Mouse (Mus musculus) liver, embryonic 14.5 days (tissue): Measurements from ENCODE around the gene Ppp1r36. TPM values are rescaled to one million over a fixed set of nuclear protein-coding genes. Genes with fewer than 3 reads are reported as not detected.

Source experiments
- ATAC-seq: fragments of 200-750 bp; cut with Nextera tagmentation; 2 replicates; pipeline ENCODE4 v1.8.0; 2017; ENCODE audit warnings: moderate number of reproducible peaks, mild to moderate bottlenecking, moderate library complexity; ENCODE audit not compliant: insufficient read depth
- DNase-seq, 3 experiments: peaks; one replicate each; pipeline ENCODE4 v3.0.0-alpha.2; 2012 to 2013; ENCODE audit warnings: low read depth in 3 of 3, low spot score in 3 of 3
- H3K27ac ChIP-seq: fragments of 300-500 bp; sonication (generic); 2 replicates; pipeline ENCODE4 v1.5.1; 2014; ENCODE audit warnings: moderate library complexity, mild to moderate bottlenecking, control low read depth, inconsistent platforms
- H3K27me3 ChIP-seq: fragments of 300-500 bp; sonication (generic); 2 replicates; pipeline ENCODE4 v1.6.1; 2014; ENCODE audit warnings: mild to moderate bottlenecking, low read length, moderate library complexity; ENCODE audit not compliant: control insufficient read depth, insufficient read depth
- H3K36me3 ChIP-seq: fragments of 300-500 bp; sonication (generic); replicated peaks from 2 replicates; pipeline ENCODE4 v1.6.1; 2014; ENCODE audit warnings: low read depth; ENCODE audit not compliant: control insufficient read depth, insufficient read depth
- H3K4me1 ChIP-seq, 2 experiments: fragments of 200-500 bp in 1 of 2; fragments of 300-500 bp in 1 of 2; sonication (generic) in 1 of 2; replicated peaks; 2 replicates each; pipeline ENCODE4 v1.6.1; 2012 to 2014; ENCODE audit warnings: antibody characterized with exemption in 1 of 2, inconsistent platforms in 1 of 2, low read length in 1 of 2; ENCODE audit not compliant: control insufficient read depth in 2 of 2, insufficient read depth in 2 of 2
- H3K4me2 ChIP-seq: fragments of 300-500 bp; sonication (generic); 2 replicates; pipeline ENCODE4 v1.6.1; 2014; ENCODE audit warnings: low read depth, mild to moderate bottlenecking, control low read depth, moderate library complexity
- H3K4me3 ChIP-seq, 2 experiments: fragments of 200-500 bp in 1 of 2; fragments of 300-500 bp in 1 of 2; sonication (generic) in 1 of 2; 2 replicates each; pipeline ENCODE4 v1.5.1; 2012 to 2014; ENCODE audit warnings: low read depth in 2 of 2, low read length in 2 of 2, mild to moderate bottlenecking in 2 of 2, control low read depth in 1 of 2, inconsistent platforms in 1 of 2, moderate library complexity in 1 of 2; ENCODE audit not compliant: insufficient read depth in 1 of 2
- H3K9ac ChIP-seq: fragments of 300-500 bp; sonication (generic); replicated peaks from 2 replicates; pipeline ENCODE4 v1.6.1; 2014; ENCODE audit warnings: mild to moderate bottlenecking, control low read depth, moderate library complexity
- H3K9me3 ChIP-seq: fragments of 300-500 bp; sonication (generic); 2 replicates; pipeline ENCODE4 v1.6.1; 2016; ENCODE audit warnings: low read length, mixed read lengths; ENCODE audit not compliant: control insufficient read depth
- CTCF ChIP-seq: IDR thresholded peaks from 2 replicates; pipeline ENCODE4 v1.5.1; 2016; ENCODE audit warnings: antibody characterized with exemption, low read depth, control low read depth
- EP300 ChIP-seq: IDR thresholded peaks from 2 replicates; pipeline ENCODE4 v1.6.1; 2016; ENCODE audit warnings: antibody characterized with exemption, low read depth
- WGBS: fragments of 180-500 bp; shearing (Covaris S2); extraction: QIAGEN DNeasy Blood & Tissue Kit; methylation state at CpG from one replicate; pipeline ENCODE4 v1.1.7; 2014; ENCODE audit not compliant: insufficient replicate concordance; 5-methylcytosine and 5-hydroxymethylcytosine counted together
- polyA plus RNA-seq, 2 experiments: library from polyadenylated mRNA; depleted of rRNA in 1 of 2; stranded (reverse) in 1 of 2; unstranded in 1 of 2; fragments of >200 nt; fragmentation: Nextera tagmentation in 1 of 2; extraction: Ambion mirVana in 1 of 2; gene quantifications; 2 replicates each; pipeline versions ENCODE4 v1.2.1 to v1.2.3; 2012 to 2014

The Ppp1r36 gene
- polyA plus RNA-seq, 2 experiments: 0.04 TPM; not detected in 1

DNA sequence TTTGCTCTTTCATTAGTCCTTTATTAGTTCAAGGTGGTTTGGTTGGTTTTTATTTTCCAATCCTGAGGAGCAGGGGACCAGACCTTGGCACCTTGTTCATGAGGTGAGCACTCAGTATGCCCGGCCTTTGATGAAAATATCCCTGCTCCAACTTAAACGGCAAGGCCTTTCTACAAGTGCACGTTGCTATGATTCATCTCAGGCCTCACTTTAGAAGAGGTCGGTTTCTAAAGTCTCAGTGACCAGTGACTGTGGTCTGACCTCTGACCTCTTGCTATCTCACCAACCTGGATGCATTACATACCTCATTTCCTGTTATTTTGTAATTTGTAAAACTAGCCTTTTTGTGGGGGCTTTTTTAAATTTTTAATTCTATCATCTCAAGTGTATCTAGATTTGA, 8.2 kb upstream of the Ppp1r36 start:
- WGBS: 45% methylated on average over 4 of the region's 4 CpGs
- H3K27ac ChIP-seq: no peak overlapping the region
- H3K4me1 ChIP-seq: peaks cover 0 to 8% of the 10 kb centered on the region in 2 experiments; a peak in 3 of 4 replicates
- H3K4me2 ChIP-seq: no peak overlapping the region
- no peaks in the 10 kb centered on the region for H3K9me3 ChIP-seq
- H3K9ac ChIP-seq: no peak overlapping the region
- no peak overlapping the region for H3K4me3 ChIP-seq
- TF ChIP-seq CTCF: no peak
- TF ChIP-seq EP300: no peak
- ATAC-seq: no peak
- peaks cover 36% of the 10 kb centered on the region for H3K27me3 ChIP-seq
- H3K36me3 ChIP-seq: no peaks in the 10 kb centered on the region
- DNase-seq: no peak

DNA sequence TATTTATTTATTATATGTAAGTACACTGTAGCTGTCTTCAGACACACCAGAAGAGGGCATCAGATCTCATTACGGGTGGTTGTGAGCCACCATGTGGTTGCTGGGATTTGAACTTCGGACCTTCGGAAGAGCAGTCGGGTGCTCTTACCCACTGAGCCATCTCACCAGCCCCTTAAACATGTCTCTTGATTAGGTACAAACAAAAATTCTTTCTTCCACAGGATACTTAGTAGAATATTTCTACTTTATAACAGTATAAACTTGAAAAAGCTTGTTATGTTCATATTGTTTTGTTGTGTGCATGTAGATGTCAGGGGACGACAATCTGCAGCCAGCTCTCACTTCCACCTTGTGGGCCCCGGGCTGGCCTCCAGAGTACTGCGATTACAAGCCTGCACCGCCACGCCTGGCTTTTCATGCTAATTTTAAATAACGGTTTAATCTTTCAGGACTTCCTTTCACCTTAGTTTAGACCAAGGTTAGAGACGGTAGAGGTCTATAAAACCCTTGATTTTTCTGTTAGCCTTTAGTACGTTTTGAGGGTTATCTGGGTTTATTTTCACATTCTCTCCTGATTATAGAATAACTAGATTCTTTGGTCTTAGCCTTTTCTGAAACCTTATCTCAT, 1.8 kb upstream of the Ppp1r36 start:
- Histone ChIP-seq H3K9ac (no peak overlapping the region), H3K4me2 (no peak overlapping the region), H3K9me3 (peaks cover 4% of the 10 kb centered on the region), H3K36me3 (no peaks in the 10 kb centered on the region), H3K4me1 (peaks cover 0 to 4% of the 10 kb centered on the region in 2 experiments; a peak in 2 of 4 replicates), H3K4me3 (no peak overlapping the region), H3K27ac (no peak overlapping the region), H3K27me3 (peaks cover 17% of the 10 kb centered on the region)
- DNase-seq: no peak
- WGBS: 49% methylated on average over 11 of the region's 12 CpGs
- TF ChIP-seq CTCF (no peak), EP300 (no peak)
- ATAC-seq: no peak

DNA sequence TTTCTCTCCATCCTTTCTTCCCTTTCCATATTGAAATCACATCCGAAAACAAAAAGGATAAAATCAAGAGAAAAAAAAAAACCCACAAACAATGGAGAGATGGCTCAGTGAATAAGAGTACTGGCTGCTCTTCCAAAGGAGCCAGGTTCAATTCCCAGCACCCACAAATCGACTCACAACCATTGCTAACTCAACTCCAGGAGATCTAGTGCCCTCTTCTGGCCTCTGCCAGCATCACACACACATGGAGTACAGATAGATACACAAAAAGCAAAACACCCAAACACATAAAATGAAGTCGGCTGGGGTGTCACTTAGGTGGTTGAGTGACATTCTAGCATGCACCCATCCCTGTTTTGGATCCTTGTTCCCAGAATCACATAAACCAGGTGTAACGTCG, 1.0 kb downstream of the Ppp1r36 start:
- Histone ChIP-seq H3K4me1 (peaks cover 0 to 4% of the 10 kb centered on the region in 2 experiments; a peak in 2 of 4 replicates), H3K27ac (no peak overlapping the region), H3K9ac (no peak overlapping the region), H3K27me3 (peaks cover 17% of the 10 kb centered on the region), H3K4me2 (no peak overlapping the region), H3K4me3 (no peak overlapping the region), H3K9me3 (peaks cover 4% of the 10 kb centered on the region), H3K36me3 (no peaks in the 10 kb centered on the region)
- TF ChIP-seq CTCF: peak; percentile 38; the same call in 1 of the 2 replicates
- no peak for TF ChIP-seq EP300
- ATAC-seq (no peak), DNase-seq (no peak)
- WGBS: 77% methylated on average over 5 of the region's 5 CpGs

DNA sequence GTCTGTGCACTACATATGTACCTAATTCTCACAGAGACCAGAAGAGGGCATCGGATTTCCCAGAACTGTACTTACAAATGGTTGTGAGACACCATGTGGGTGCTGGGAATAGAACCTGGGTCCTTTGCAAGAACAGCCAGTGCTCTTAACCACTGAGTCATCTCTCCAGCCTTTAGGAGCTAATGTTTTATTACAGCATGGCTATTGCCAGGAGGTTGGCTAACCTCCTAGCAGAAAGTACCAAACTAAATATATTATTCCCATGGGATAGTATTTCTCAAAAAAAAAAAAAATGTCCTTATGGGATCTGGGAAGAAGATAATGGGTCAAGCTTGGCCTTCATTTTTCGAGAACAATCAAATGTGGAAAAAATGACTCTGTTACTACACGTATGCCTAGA, 7.9 kb downstream of the Ppp1r36 start:
- WGBS: 58% methylated on average over 3 of the region's 3 CpGs
- TF ChIP-seq EP300: no peak
- no peaks in the 10 kb centered on the region for H3K9me3 ChIP-seq
- DNase-seq: no peak
- H3K36me3 ChIP-seq: no peaks in the 10 kb centered on the region
- H3K27me3 ChIP-seq: no peaks in the 10 kb centered on the region
- no peak overlapping the region for H3K4me3 ChIP-seq
- ATAC-seq: no peak
- H3K9ac ChIP-seq: no peak overlapping the region
- no peak overlapping the region for H3K4me2 ChIP-seq
- H3K27ac ChIP-seq: no peak overlapping the region
- no peaks in the 10 kb centered on the region for H3K4me1 ChIP-seq

DNA sequence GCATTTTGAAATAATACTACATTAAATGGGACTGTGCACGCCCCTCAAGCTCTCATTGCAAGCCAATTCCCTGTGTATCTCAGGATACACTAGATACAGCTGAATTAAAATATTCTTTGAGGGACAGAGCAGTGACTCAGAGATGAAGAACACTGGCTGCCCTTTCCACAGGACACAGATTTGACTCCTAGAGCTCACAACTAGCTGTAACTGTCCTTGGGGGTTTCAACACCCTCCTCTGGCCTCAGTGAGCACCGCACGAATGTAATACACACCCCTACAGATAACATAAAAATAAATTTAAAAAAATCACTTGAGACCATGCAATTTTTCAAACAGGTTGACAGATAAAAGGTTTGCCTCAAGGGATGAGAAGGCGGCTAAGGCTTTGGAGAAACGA, 10.2 kb downstream of the Ppp1r36 start:
- no peak for DNase-seq
- WGBS: 39% methylated on average over 5 of the region's 5 CpGs
- TF ChIP-seq CTCF (no peak), EP300 (no peak)

More for the DNA sequence above, 10.2 kb downstream of the Ppp1r36 start:
- ATAC-seq: no peak
- Histone ChIP-seq H3K27me3 (no peaks in the 10 kb centered on the region), H3K27ac (no peak overlapping the region), H3K9me3 (no peaks in the 10 kb centered on the region), H3K4me2 (no peak overlapping the region), H3K9ac (no peak overlapping the region), H3K36me3 (no peaks in the 10 kb centered on the region), H3K4me3 (no peak overlapping the region), H3K4me1 (no peaks in the 10 kb centered on the region)
